Mouse (Mus musculus): ENCODE measurements around the gene Pdzd2. TPM values are rescaled to one million over a fixed set of nuclear protein-coding genes. Genes with fewer than 3 reads are reported as not detected.

Pdzd2 gene
- polyA plus RNA-seq, 1 experiment: under 0.01 TPM

DNA sequence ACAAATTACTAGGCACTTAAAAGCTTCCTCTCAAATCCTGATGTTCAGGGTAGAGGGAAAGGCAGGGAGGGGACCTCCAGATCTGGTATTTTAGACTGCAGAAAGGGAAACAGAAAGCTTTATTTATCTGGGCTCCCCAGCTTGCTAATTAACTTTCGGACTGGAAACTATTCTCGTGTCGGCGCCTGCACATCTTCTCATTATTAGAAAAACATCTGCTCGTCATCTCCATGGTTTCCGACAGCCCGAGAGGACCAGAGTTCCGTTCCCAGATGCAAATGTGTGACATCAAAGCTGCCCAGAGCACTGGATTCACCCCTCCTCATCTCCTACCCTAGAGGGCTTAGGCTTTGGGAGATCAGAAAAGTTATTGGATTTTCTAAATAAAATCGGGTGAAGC, 57.2 kb downstream of the Pdzd2 start:
- H3K36me3 ChIP-seq (ENCODE audit: control insufficient read depth): no peaks in the 10 kb centered on the region
- H3K4me3 ChIP-seq (replicated peaks): no peak overlapping the region
- no peaks in the 10 kb centered on the region; the same call in none of the 2 replicates for H3K4me1 ChIP-seq (ENCODE audit: control insufficient read depth)
- no peak for TF ChIP-seq GATA1 (IDR thresholded peaks at IDR 0.05; ENCODE audit: low read length)
- no peak for TF ChIP-seq TAL1 (IDR thresholded peaks at IDR 0.05; ENCODE audit: low read length)
- no peaks in the 10 kb centered on the region; the same call in 1 of the 2 replicates for H3K9me3 ChIP-seq (ENCODE audit: control insufficient read depth, low read length)
- no peaks in the 10 kb centered on the region for H3K27me3 ChIP-seq (ENCODE audit: control insufficient read depth)

GRCm38 (mm10) chr15:12681891-12682290, 57.8 kb downstream of the Pdzd2 start:
- no peak overlapping the region for H3K4me3 ChIP-seq (replicated peaks)
- no peaks in the 10 kb centered on the region; the same call in none of the 2 replicates for H3K4me1 ChIP-seq (ENCODE audit: control insufficient read depth)
- H3K27me3 ChIP-seq (ENCODE audit: control insufficient read depth): no peaks in the 10 kb centered on the region
- no peak for TF ChIP-seq TAL1 (IDR thresholded peaks at IDR 0.05; ENCODE audit: low read length)
- no peak for TF ChIP-seq GATA1 (IDR thresholded peaks at IDR 0.05; ENCODE audit: low read length)
- H3K36me3 ChIP-seq (ENCODE audit: control insufficient read depth): no peaks in the 10 kb centered on the region
- H3K9me3 ChIP-seq (ENCODE audit: control insufficient read depth, low read length): no peaks in the 10 kb centered on the region; the same call in 1 of the 2 replicates

- TF ChIP-seq GATA1 (IDR thresholded peaks at IDR 0.05; ENCODE audit: low read length) (no peak), TAL1 (IDR thresholded peaks at IDR 0.05; ENCODE audit: low read length) (no peak)
- Histone ChIP-seq H3K4me3 (replicated peaks) (no peak overlapping the region), H3K4me1 (ENCODE audit: control insufficient read depth) (no peaks in the 10 kb centered on the region; the same call in none of the 2 replicates), H3K36me3 (ENCODE audit: control insufficient read depth) (no peaks in the 10 kb centered on the region), H3K9me3 (ENCODE audit: control insufficient read depth, low read length) (no peaks in the 10 kb centered on the region; the same call in 1 of the 2 replicates), H3K27me3 (ENCODE audit: control insufficient read depth) (no peaks in the 10 kb centered on the region)
These were observed 59.0 kb downstream of the Pdzd2 start for GRCm38 (mm10) chr15:12680750-12681149.

DNA sequence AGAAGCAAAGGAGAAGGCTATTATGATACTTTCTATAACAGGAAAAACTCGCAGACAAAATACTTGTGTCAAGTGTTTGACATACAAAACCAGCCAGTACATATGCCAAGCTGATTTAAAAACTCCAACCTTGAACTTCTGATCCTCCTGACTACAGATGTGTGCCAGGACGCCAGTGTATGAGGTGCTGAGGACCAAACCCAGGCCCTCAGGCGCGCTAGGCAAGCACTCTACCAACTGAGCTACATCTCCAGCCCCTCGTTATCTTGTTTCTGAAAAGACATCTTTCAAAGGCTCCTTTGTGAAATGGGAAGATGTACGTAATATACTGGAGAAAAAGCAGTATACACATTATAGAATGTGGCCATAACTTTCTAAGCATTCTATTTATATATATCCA, 59.7 kb downstream of the Pdzd2 start:
- H3K4me3 ChIP-seq (replicated peaks): no peak overlapping the region
- no peaks in the 10 kb centered on the region; the same call in none of the 2 replicates for H3K4me1 ChIP-seq (ENCODE audit: control insufficient read depth)
- no peaks in the 10 kb centered on the region for H3K36me3 ChIP-seq (ENCODE audit: control insufficient read depth)
- TF ChIP-seq TAL1 (IDR thresholded peaks at IDR 0.05; ENCODE audit: low read length) (no peak), GATA1 (IDR thresholded peaks at IDR 0.05; ENCODE audit: low read length) (no peak)
- H3K9me3 ChIP-seq (ENCODE audit: control insufficient read depth, low read length): no peaks in the 10 kb centered on the region; the same call in 1 of the 2 replicates
- no peaks in the 10 kb centered on the region for H3K27me3 ChIP-seq (ENCODE audit: control insufficient read depth)

- no peaks in the 10 kb centered on the region; the same call in none of the 2 replicates for H3K4me1 ChIP-seq (ENCODE audit: control insufficient read depth)
- TF ChIP-seq GATA1 (IDR thresholded peaks at IDR 0.05; ENCODE audit: low read length): no peak
- no peak for TF ChIP-seq TAL1 (IDR thresholded peaks at IDR 0.05; ENCODE audit: low read length)
- H3K27me3 ChIP-seq (ENCODE audit: control insufficient read depth): no peaks in the 10 kb centered on the region
- no peaks in the 10 kb centered on the region for H3K9me3 ChIP-seq (ENCODE audit: control insufficient read depth, low read length)
- no peak overlapping the region for H3K4me3 ChIP-seq (replicated peaks)
- H3K36me3 ChIP-seq (ENCODE audit: control insufficient read depth): no peaks in the 10 kb centered on the region
These were observed 61.1 kb downstream of the Pdzd2 start for GRCm38 (mm10) chr15:12678540-12679112.

- Histone ChIP-seq H3K4me3 (replicated peaks) (no peak overlapping the region), H3K9me3 (ENCODE audit: control insufficient read depth, low read length) (no peaks in the 10 kb centered on the region), H3K4me1 (ENCODE audit: control insufficient read depth) (no peaks in the 10 kb centered on the region), H3K36me3 (ENCODE audit: control insufficient read depth) (no peaks in the 10 kb centered on the region), H3K27me3 (ENCODE audit: control insufficient read depth) (no peaks in the 10 kb centered on the region)
- no peak for TF ChIP-seq TAL1 (IDR thresholded peaks at IDR 0.05; ENCODE audit: low read length)
- TF ChIP-seq GATA1 (IDR thresholded peaks at IDR 0.05; ENCODE audit: low read length): no peak
These were observed 64.4 kb downstream of the Pdzd2 start for GRCm38 (mm10) chr15:12675366-12675765.

GRCm38 (mm10) chr15:12674026-12674425, 65.7 kb downstream of the Pdzd2 start:
- TF ChIP-seq TAL1 (IDR thresholded peaks at IDR 0.05; ENCODE audit: low read length) (no peak), GATA1 (IDR thresholded peaks at IDR 0.05; ENCODE audit: low read length) (no peak)
- Histone ChIP-seq H3K4me1 (ENCODE audit: control insufficient read depth) (no peaks in the 10 kb centered on the region), H3K27me3 (ENCODE audit: control insufficient read depth) (no peaks in the 10 kb centered on the region), H3K4me3 (replicated peaks) (no peak overlapping the region), H3K36me3 (ENCODE audit: control insufficient read depth) (no peaks in the 10 kb centered on the region), H3K9me3 (ENCODE audit: control insufficient read depth, low read length) (no peaks in the 10 kb centered on the region)

DNA sequence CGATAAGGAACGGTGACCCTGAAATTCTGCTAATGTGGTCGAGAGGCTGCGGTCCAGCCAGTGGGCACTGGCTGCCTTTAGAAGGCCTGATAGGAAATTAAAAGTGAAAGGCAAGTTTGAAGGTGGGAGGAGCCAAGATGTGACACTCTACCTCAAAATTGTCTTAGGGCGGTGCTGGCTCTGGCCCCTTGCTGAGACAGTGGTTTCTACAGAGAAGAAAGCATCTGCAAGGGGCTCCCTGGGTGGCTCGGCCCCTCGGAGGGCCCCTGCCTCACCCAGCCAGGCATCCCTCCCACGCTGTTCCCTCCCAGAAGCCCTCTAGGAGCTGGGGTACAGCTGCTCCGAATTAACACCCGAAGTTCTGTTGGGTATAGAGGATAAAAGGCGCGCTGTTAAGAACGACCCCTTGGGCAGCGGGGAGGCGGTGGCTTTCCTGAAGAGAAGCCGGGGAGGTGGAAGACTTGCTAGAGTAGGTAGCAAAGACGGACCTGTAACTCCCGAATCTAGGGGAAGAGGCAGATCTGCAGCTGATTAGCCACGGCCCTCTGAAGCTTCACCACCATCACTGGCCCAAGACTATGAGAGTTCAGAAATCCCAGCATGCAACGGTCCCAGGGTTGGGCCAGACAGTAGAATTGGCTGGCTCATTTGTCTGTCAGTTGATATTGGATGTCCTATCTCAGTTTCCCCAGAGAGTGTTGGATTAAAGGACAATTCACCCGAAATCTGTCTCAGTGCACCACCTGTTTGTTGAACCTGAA, 71.8 kb downstream of the Pdzd2 start:
- H3K4me1 ChIP-seq (ENCODE audit: control insufficient read depth): no peaks in the 10 kb centered on the region
- H3K36me3 ChIP-seq (ENCODE audit: control insufficient read depth): no peaks in the 10 kb centered on the region
- TF ChIP-seq TAL1 (IDR thresholded peaks at IDR 0.05; ENCODE audit: low read length): no peak
- H3K4me3 ChIP-seq (replicated peaks): peak overlapping the region; percentile 48
- H3K9me3 ChIP-seq (ENCODE audit: control insufficient read depth, low read length): peaks cover 4% of the 10 kb centered on the region
- H3K27me3 ChIP-seq (ENCODE audit: control insufficient read depth): no peaks in the 10 kb centered on the region

DNA sequence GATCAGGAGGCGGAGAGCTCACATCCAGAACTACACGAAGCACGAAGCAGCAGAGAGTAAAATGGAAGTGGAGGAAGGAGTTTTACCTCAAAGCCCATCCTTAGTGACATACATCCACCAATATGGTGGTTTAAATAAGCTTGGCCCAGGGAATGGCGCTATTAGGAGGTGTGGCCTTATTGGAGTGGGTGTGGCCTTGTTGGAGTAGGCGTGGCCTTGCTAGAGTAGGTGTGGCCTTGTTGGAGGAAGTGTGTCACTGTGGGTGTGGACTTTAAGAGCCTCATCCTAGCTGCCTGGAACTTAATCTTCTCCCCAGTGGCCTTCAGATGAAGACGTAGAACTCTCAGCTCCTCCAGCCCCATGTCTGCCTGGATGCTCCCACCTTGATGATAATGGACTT, 73.8 kb downstream of the Pdzd2 start:
- no peaks in the 10 kb centered on the region for H3K27me3 ChIP-seq (ENCODE audit: control insufficient read depth)
- peaks cover 4% of the 10 kb centered on the region for H3K9me3 ChIP-seq (ENCODE audit: control insufficient read depth, low read length)
- no peaks in the 10 kb centered on the region for H3K4me1 ChIP-seq (ENCODE audit: control insufficient read depth)
- no peaks in the 10 kb centered on the region for H3K36me3 ChIP-seq (ENCODE audit: control insufficient read depth)
- no peak overlapping the region for H3K4me3 ChIP-seq (replicated peaks)
- no peak for TF ChIP-seq GATA1 (IDR thresholded peaks at IDR 0.05; ENCODE audit: low read length)
- TF ChIP-seq TAL1 (IDR thresholded peaks at IDR 0.05; ENCODE audit: low read length): no peak
